Mouse (Mus musculus) cerebellum, adult 2 months (tissue): Measurements from ENCODE around the gene Igf1r. TPM values are rescaled to one million over a fixed set of nuclear protein-coding genes. Genes with fewer than 3 reads are reported as not detected.
"Not testable (repeated sequence)": the region's sequence is repeated elsewhere in the genome, so short reads cannot be mapped to it uniquely, and the experiment has no call there.

Source experiments
- DNase-seq, 2 experiments: peaks; one replicate each; pipeline ENCODE4 v3.0.0; 2021
- H3K27ac ChIP-seq: fragments of 200-500 bp; 2 replicates; pipeline ENCODE4 v1.5.1; 2012; ENCODE audit warnings: low read length, control low read depth, inconsistent platforms; ENCODE audit not compliant: insufficient read depth
- H3K27me3 ChIP-seq: fragments of 200-500 bp; 2 replicates; pipeline ENCODE4 v1.6.1; 2012; ENCODE audit warnings: inconsistent platforms, mild to moderate bottlenecking, low read length, moderate library complexity; ENCODE audit not compliant: control insufficient read depth, insufficient read depth
- H3K4me1 ChIP-seq: fragments of 200-500 bp; 2 replicates; pipeline ENCODE4 v1.6.1; 2011; ENCODE audit warnings: low read length; ENCODE audit not compliant: control insufficient read depth, insufficient read depth
- H3K4me3 ChIP-seq: fragments of 200-500 bp; replicated peaks from 2 replicates; pipeline ENCODE3; 2011; ENCODE audit warnings: mild to moderate bottlenecking, low read depth, low read length, control low read depth; ENCODE audit not compliant: insufficient read depth
- CTCF ChIP-seq: fragments of 200-500 bp; IDR thresholded peaks from 2 replicates; pipeline ENCODE4 v1.5.1; 2011; ENCODE audit warnings: low read depth, mild to moderate bottlenecking, control low read depth, low read length, moderate library complexity, borderline replicate concordance; ENCODE audit not compliant: insufficient read depth
- POLR2A ChIP-seq: fragments of 200-500 bp; IDR thresholded peaks from 2 replicates; pipeline ENCODE4 v1.6.1; 2011; ENCODE audit warnings: low read length, control low read depth, borderline replicate concordance; ENCODE audit not compliant: insufficient read depth
- WGBS: fragments of 180-500 bp; shearing (Covaris S2); methylation state at CpG from one replicate; pipeline ENCODE4 v1.1.7; 2018; 5-methylcytosine and 5-hydroxymethylcytosine counted together
- polyA plus RNA-seq: library from polyadenylated mRNA; depleted of rRNA; stranded (reverse); fragments of >200 nt; gene quantifications from 2 replicates; pipeline ENCODE4 v1.2.3, GENCODE M21; 2012; rRNA removed

Igf1r gene
- polyA plus RNA-seq, 1 experiment = 20.5 TPM

DNA sequence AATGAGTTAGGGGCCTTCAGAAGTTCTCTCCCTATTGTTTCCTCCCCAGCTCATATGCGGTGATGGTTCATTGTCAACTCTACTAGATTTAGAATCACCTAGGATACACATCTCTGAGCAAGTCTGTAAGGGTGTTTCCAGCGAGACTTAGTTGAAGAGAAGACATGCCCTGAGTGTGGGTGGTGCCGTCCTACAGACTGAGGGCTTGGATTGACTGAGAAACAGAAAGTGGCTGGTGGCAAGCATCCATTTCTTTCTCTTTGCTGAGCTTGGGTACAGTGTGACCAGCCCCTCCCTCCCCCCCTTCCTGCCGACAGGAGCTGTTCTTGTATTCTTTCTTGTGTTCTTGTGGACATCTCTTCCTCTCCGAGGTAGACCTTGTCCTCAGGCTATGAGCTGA is 328.7 kb downstream of the Igf1r start:
- DNase-seq = no peak

DNA sequence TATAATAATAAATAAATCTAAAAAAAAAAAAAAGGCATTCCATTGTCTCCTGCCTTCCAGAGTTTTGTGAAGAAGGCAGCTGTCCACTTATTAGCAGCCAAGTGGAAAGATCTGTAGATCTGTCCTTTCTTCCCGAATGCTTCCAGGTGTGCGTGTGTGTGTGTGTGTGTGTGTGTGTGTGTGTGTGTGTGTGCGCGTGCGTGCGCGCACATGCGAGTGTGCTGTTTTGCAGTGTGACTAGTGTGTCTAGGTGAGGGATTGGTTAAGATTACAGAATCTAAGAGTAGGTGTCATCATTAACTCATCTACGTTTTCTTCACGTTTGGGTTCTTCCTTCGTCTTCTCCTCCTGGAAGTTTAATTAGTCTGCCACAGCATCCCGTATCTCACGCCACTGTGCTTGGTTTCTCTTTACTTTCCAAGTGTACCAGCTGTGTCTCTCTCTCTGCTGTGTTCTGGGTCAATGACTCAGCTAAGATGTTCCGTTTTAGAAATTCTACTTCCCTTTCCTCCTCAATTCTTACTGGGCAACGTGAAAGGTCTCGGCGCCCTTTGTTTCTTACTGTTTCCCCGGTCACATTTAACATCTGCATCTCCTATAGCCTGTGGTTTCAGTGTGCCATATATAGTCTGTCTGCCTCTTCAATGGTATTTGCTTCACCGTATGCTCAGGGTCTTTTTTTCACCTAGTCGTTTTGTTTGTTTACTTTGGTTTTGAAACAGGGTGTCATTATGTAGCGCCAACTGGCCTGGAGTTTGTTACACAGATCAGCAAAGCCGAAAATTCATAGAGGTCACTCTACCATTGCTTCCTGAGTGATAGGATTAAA is 329.9 kb downstream of the Igf1r start:
- no peak for DNase-seq
- WGBS = 85% methylated on average over 22 of the region's 22 CpGs
- no peak for TF ChIP-seq CTCF
- no peak for TF ChIP-seq POLR2A
- Histone ChIP-seq H3K4me3 (no peak overlapping the region), H3K27me3 (no peaks in the 10 kb centered on the region), H3K27ac (no peak overlapping the region), H3K4me1 (no peaks in the 10 kb centered on the region)

More for the DNA sequence above, 328.7 kb downstream of the Igf1r start:
- Histone ChIP-seq H3K27me3 (no peaks in the 10 kb centered on the region), H3K4me1 (0 out of 2 replicates have a peak, but pooled peaks cover 7% of the 10 kb centered on the region), H3K27ac (no peak overlapping the region), H3K4me3 (no peak overlapping the region)
- TF ChIP-seq CTCF (no peak), POLR2A (no peak)
- WGBS = 69% methylated on average over 5 of the region's 5 CpGs

DNA sequence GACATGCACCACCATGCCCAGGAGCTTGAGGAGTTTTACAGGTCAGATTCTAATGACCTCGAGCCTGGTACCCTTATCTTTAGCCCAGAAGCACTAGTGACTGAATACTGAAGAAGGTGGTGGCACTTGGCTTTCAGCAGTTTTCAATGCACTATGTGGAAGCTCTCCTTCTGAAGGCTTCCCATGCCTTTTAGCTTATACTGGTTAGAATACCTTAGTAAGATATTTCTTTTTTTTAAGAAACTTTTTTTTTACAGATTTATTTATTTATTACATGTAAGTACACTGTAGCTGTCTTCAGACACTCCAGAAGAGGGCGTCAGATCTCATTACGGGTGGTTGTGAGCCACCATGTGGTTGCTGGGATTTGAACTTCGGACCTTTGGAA is 330.5 kb downstream of the Igf1r start:
- not testable (repeated sequence) for H3K4me3 ChIP-seq, H3K27ac ChIP-seq, DNase-seq, H3K4me1 ChIP-seq, H3K27me3 ChIP-seq
- WGBS = 89% methylated on average over 4 of the region's 4 CpGs

Other genes with a start within 250 kb of the Igf1r start
- gene Synm, start 193.1 kb upstream of the Igf1r start, polyA plus RNA-seq = 9.2 and 10.4 TPM in 2 replicates